Mouse (Mus musculus): ENCODE results near the gene Chuk.

DNA sequence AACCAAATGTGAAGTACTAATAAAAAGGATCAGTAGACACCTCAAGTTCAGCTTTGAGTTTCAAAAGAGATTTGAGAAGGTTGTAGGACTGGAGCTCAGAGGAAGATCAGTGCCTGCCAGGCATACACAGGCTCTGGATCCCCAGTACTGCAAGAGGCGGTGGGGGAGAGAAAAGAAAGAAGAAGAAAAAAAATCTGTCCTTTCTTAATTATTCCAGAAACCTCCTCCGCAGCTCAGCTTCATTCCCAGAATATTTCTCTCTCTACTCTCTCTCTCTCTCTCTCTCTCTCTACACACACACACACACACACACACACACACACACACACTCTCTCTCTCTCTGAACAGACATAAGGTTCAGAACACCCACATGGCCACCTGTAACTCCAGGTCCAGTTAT is 27.3 kb downstream of the Chuk start:
- TF ChIP-seq CTCF (IDR thresholded peaks at IDR 0.05) (no peak), EP300 (IDR thresholded peaks at IDR 0.05) (no peak)
